Mouse (Mus musculus) lung, postnatal 0 days (tissue): ENCODE results near the gene Ppdpf.

ENCODE experiments used
- CTCF ChIP-seq: IDR thresholded peaks from 2 replicates; pipeline ENCODE4 v1.5.1; 2016; ENCODE audit warnings: antibody characterized with exemption, mild to moderate bottlenecking
- EP300 ChIP-seq: IDR thresholded peaks from 2 replicates; pipeline ENCODE4 v1.6.1; 2016; ENCODE audit warnings: antibody characterized with exemption, mild to moderate bottlenecking, control low read depth

DNA sequence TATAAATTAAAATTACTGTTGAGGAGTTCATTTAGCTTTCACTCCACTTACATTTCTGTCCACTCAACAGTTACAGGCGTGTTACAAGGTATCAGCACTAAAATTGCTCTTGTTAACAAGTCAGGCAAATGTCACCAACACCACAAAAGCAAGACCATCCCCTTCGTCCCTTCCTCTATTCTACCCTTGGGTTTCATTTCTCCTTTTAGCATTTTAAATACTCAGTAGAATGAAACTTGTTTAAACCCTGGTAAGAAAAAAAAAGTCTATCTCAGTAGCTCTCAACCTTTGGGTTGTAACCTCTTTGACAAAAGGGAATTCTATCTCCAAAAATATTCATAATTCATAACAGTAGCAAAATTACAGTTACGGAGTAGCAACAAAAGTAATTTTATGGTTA is 6.0 kb downstream of the Ppdpf start:
- TF ChIP-seq EP300 (no peak), CTCF (no peak)
